Mouse (Mus musculus) spleen, adult 2 months (tissue): ENCODE results near the gene Plekhh1.
A peak's percentile ranks its signal among the peaks of the same experiment; 100 is the strongest.

Source experiments
- CTCF ChIP-seq: fragments of 200-500 bp; IDR thresholded peaks from 2 replicates; pipeline ENCODE4 v1.5.1; 2011; ENCODE audit warnings: mild to moderate bottlenecking, inconsistent platforms; ENCODE audit not compliant: insufficient read depth, insufficient read length, insufficient replicate concordance; ENCODE audit errors: extremely low read depth
- POLR2A ChIP-seq: fragments of 200-500 bp; IDR thresholded peaks from 2 replicates; pipeline ENCODE4 v1.6.1; 2011; ENCODE audit warnings: low read depth, low read length, inconsistent platforms

DNA sequence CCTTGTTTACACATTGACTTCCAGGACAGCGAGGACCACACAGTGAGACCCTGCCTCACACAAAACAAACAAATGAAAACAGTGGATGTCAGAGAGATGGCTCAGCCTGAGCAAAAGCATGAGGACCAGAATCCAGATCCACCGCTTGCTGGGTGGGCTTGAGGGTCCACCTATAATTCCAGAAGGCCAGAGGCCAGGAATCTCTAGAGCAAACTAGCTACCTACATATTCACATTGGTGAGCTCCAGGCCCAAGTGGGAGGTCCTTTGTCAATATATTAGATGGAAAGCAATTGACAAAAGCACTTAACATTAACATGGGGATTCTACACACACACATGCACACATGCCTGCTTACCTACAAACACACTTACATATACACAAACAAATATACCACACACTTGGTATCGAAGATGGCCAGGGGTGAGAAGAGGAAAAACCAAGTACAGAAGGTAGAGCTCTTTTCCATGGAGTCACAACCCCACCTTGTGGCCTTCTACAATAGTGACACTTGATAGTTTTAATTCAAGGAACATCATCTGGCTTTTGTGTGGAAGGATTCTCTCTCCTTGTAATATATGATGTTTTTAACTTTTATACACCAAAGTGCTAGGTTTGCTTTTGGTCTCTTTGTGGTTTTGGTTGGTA is 68.3 kb downstream of the Plekhh1 start:
- TF ChIP-seq CTCF: peak; percentile 42; the same call in 1 of the 2 replicates
- no peak for TF ChIP-seq POLR2A
